Mouse (Mus musculus) embryonic facial prominence, embryonic 14.5 days (tissue): ENCODE results near the gene Syt14. TPM values are rescaled to one million over a fixed set of nuclear protein-coding genes. Genes with fewer than 3 reads are reported as not detected.

Experiments
- ATAC-seq: fragments of 200-750 bp; cut with Nextera tagmentation; 2 replicates; pipeline ENCODE4 v1.8.0; 2017; ENCODE audit warnings: low read depth, moderate number of reproducible peaks, moderate TSS enrichment
- DNase-seq: peaks from one replicate; pipeline ENCODE4 v3.0.0-alpha.2; 2015; ENCODE audit warnings: low spot score
- H3K27ac ChIP-seq: fragments of 300-500 bp; sonication (generic); replicated peaks from 2 replicates; pipeline ENCODE4 v1.5.1; 2014; ENCODE audit warnings: low read depth, mild to moderate bottlenecking, low read length, moderate library complexity
- H3K27me3 ChIP-seq: fragments of 300-500 bp; sonication (generic); replicated peaks from 2 replicates; pipeline ENCODE4 v1.6.1; 2014; ENCODE audit warnings: low read length; ENCODE audit not compliant: control insufficient read depth, insufficient read depth
- H3K36me3 ChIP-seq: fragments of 300-500 bp; sonication (generic); 2 replicates; pipeline ENCODE4 v1.6.1; 2014; ENCODE audit warnings: low read length, mixed read lengths; ENCODE audit not compliant: control insufficient read depth, insufficient read depth
- H3K4me1 ChIP-seq: fragments of 300-500 bp; sonication (generic); 2 replicates; pipeline ENCODE4 v1.6.1; 2014; ENCODE audit warnings: antibody characterized with exemption, low read length; ENCODE audit not compliant: control insufficient read depth, insufficient read depth
- H3K4me2 ChIP-seq: fragments of 300-500 bp; sonication (generic); 2 replicates; pipeline ENCODE4 v1.6.1; 2014; ENCODE audit warnings: low read depth, mild to moderate bottlenecking, low read length, moderate library complexity, mixed read lengths
- H3K4me3 ChIP-seq: fragments of 300-500 bp; sonication (generic); 2 replicates; pipeline ENCODE4 v1.5.1; 2014; ENCODE audit warnings: low read depth, mild to moderate bottlenecking, low read length
- H3K9ac ChIP-seq: fragments of 300-500 bp; sonication (generic); 2 replicates; pipeline ENCODE4 v1.6.1; 2014; ENCODE audit warnings: low read depth, mild to moderate bottlenecking, low read length, moderate library complexity, mixed read lengths
- H3K9me3 ChIP-seq: fragments of 300-500 bp; sonication (generic); 2 replicates; pipeline ENCODE4 v1.6.1; 2016; ENCODE audit warnings: low read length; ENCODE audit not compliant: control insufficient read depth
- WGBS: fragments of 180-500 bp; shearing (Covaris S2); extraction: QIAGEN DNeasy Blood & Tissue Kit; methylation state at CpG from one replicate; pipeline ENCODE4 v1.1.7; 2014; 5-methylcytosine and 5-hydroxymethylcytosine counted together
- polyA plus RNA-seq: library from polyadenylated mRNA; unstranded; fragments of >200 nt; fragmentation: Nextera tagmentation; extraction: Ambion mirVana; gene quantifications from 2 replicates; pipeline ENCODE4 v1.2.1, GENCODE M21; 2014

Syt14 gene
- polyA plus RNA-seq, 1 experiment from 2014 or later = 2.2 TPM

DNA sequence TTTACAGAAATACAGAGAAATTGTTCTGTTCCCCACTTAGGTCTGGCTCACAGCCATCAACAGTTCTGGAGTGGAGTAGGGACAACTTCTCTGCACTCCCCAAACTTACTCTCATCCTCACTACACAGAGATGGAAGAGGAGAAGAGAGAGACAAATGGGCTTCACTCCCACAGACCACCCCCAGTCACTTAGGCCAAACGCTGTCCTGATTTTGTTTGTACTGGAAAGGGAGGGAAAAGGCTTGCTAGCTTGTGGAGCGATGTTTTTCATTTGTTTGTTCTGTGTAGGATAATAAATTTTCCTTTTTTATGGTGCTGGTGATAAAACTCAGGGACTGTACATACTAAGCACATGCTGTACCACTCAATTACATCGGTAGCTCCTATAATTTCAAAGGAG lies 134.7 kb downstream of the Syt14 start:
- Histone ChIP-seq H3K9ac (no peak overlapping the region), H3K4me2 (no peak overlapping the region), H3K9me3 (no peaks in the 10 kb centered on the region), H3K4me3 (no peak overlapping the region), H3K27me3 (no peaks in the 10 kb centered on the region), H3K27ac (no peak overlapping the region), H3K4me1 (no peaks in the 10 kb centered on the region), H3K36me3 (no peaks in the 10 kb centered on the region)
- DNase-seq = no peak
- 77% methylated on average over 3 of the region's 3 CpGs for WGBS
- no peak for ATAC-seq

DNA sequence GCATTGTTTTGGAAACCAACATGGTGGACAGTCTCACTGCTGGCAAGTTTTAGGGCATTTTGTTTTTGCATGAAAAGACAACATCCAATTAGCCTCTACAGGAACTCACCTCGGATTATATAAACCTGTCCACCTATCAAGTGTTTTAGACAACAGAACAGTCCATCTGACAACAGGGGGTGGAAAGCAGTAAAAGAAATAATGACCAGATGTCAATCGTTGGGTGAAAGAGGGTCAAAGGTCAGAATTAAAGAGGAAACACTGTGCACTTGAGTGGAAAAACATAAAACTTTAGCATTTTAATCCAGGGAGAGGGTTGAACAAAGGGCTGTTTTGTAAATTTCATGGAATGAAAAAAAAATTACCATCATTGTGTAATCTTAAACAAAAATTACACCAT lies 136.8 kb downstream of the Syt14 start:
- no peak for DNase-seq
- Histone ChIP-seq H3K36me3 (no peaks in the 10 kb centered on the region), H3K27me3 (no peaks in the 10 kb centered on the region), H3K4me3 (no peak overlapping the region), H3K4me2 (no peak overlapping the region), H3K9ac (no peak overlapping the region), H3K4me1 (no peaks in the 10 kb centered on the region), H3K9me3 (no peaks in the 10 kb centered on the region), H3K27ac (no peak overlapping the region)
- 21% methylated on average over 2 of the region's 2 CpGs for WGBS
- ATAC-seq = no peak

DNA sequence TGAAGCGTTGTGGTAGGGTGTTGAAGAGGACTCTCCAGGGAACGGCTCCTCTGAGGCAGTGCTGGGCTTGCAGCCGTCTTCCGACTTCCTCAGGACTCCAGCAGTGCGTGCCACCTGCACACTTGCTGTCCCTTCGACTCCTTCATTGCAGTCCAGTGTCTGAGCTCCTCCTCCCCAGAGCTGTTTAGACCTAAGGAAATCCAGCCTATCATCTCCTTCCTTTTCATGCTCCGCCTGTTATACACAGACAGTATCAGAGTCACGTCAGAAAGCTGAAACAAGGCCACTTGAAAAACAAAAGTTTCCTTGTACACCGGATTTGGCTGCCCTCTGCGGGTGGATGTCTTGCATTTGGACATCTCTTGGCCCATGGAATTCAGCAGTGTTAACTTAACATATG lies 138.4 kb downstream of the Syt14 start:
- DNase-seq = peak; percentile 43
- ATAC-seq = no peak
- H3K36me3 ChIP-seq = no peaks in the 10 kb centered on the region
- 59% methylated on average over 10 of the region's 10 CpGs for WGBS
- H3K4me1 ChIP-seq = no peaks in the 10 kb centered on the region
- no peak overlapping the region for H3K4me2 ChIP-seq
- no peaks in the 10 kb centered on the region for H3K27me3 ChIP-seq
- H3K9ac ChIP-seq = no peak overlapping the region
- H3K9me3 ChIP-seq = no peaks in the 10 kb centered on the region
- H3K4me3 ChIP-seq = no peak overlapping the region
- H3K27ac ChIP-seq = no peak overlapping the region

DNA sequence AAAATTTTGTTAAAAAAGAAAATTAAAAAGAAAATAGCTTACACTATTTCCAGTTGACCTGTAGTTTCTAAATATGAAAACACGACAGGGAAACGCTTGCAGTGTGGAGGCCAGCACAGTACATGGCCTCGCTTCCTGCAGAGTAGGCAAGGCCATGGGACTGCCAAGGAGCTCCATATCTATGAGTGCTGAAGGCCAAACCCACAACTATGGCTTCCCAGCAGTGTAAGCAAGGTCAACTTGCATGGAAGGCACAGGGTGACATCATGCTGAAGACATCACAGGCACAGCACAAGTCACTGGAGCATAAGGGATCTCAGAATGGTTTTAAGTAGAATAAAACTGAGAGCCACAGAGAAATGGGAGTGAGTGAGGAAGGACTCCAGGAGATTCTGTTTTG lies 139.5 kb downstream of the Syt14 start:
- no peak for ATAC-seq
- H3K4me1 ChIP-seq = no peaks in the 10 kb centered on the region
- H3K9ac ChIP-seq = no peak overlapping the region
- no peak overlapping the region for H3K27ac ChIP-seq
- H3K9me3 ChIP-seq = no peaks in the 10 kb centered on the region
- no peak overlapping the region for H3K4me2 ChIP-seq
- no peaks in the 10 kb centered on the region for H3K36me3 ChIP-seq
- WGBS = 88% methylated on average over 3 of the region's 3 CpGs
- H3K27me3 ChIP-seq = no peaks in the 10 kb centered on the region
- no peak for DNase-seq
- H3K4me3 ChIP-seq = no peak overlapping the region

DNA sequence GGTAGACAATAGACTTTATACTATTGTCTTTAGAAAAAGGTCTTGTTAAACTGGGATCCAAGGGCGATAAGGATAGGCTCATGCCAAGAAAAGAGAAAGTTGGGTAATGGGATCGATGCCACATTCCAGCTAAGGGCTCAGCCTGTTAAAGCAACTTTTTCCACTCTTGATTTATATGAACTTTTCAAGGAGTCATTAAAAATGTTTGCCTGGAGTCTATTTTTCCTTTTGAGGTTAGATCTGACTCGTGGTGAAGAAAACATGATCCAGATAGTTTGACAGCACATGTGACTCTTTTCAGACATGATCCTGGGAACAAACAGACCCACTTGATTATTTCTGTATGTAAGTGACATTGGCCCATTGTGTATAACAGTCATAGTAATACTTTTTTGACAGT lies 144.9 kb downstream of the Syt14 start:
- WGBS = 74% methylated on average over 3 of the region's 3 CpGs
- ATAC-seq = no peak

DNA sequence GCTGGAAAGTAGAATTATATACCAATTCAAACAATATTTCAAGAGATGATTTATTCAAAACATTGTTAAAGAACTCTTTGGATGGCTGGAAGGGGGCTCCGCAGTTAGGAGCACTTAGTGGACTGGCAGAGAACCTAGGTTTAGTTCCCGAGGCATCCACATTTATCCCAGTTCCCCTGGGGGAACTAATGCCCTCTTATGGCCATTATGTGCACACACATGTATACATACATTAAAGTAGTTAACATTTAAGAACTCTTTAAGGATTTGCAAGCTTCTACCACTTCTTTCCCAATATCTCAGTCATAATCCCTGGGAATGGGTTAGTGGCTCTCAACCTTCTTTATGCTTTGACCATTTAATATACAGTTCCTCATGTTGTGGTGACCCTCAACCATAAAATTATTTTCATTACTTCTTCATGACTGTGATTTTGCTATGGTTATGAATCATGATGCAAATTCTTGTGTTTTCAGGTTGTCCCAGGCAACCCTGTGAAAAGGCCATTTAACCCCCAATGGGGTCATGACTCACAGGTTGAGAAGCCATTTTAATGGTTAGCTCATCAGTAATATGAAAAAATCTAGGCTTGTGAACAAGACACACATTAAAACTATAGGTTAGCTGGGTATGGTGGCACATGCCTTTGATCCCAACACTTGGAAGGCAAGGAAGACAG lies 152.8 kb downstream of the Syt14 start:
- H3K27me3 ChIP-seq = no peaks in the 10 kb centered on the region
- H3K27ac ChIP-seq = no peak overlapping the region
- DNase-seq (no peak), ATAC-seq (no peak)
- no peaks in the 10 kb centered on the region for H3K9me3 ChIP-seq
- H3K4me1 ChIP-seq = no peaks in the 10 kb centered on the region
- no peak overlapping the region for H3K9ac ChIP-seq
- WGBS = 64% methylated on average over 2 of the region's 2 CpGs
- no peaks in the 10 kb centered on the region for H3K36me3 ChIP-seq
- no peak overlapping the region for H3K4me2 ChIP-seq
- no peak overlapping the region for H3K4me3 ChIP-seq

More for the DNA sequence above, 144.9 kb downstream of the Syt14 start:
- H3K9me3 ChIP-seq = no peaks in the 10 kb centered on the region
- no peak overlapping the region for H3K27ac ChIP-seq
- no peaks in the 10 kb centered on the region for H3K27me3 ChIP-seq
- no peak overlapping the region for H3K4me2 ChIP-seq
- H3K4me1 ChIP-seq = no peaks in the 10 kb centered on the region
- no peak for DNase-seq
- no peak overlapping the region for H3K9ac ChIP-seq
- no peak overlapping the region for H3K4me3 ChIP-seq
- H3K36me3 ChIP-seq = no peaks in the 10 kb centered on the region

DNA sequence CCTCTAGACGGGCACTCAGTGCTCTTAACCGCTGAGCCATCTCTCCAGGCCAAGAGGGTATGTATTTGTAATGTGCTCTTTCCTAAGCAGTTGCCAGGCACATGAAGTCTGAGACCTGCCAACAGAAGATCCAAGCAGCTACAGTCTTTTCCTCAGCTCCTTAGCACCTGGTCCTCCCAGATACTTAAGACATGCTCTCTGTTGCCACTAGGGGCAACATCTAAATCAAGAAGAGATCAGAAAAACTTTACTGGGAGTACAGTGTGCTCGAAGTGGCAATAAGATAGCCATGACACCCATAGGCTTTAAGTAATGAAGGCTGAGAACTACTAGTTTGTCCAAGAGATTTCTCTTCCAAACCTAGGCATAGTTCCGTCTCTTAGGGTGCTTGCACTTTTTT lies 155.4 kb downstream of the Syt14 start:
- no peak for DNase-seq
- no peaks in the 10 kb centered on the region for H3K27me3 ChIP-seq
- no peaks in the 10 kb centered on the region for H3K9me3 ChIP-seq
- no peak overlapping the region for H3K9ac ChIP-seq
- H3K4me1 ChIP-seq = no peaks in the 10 kb centered on the region
- WGBS = 82% methylated on average over 4 of the region's 4 CpGs
- no peak overlapping the region for H3K4me2 ChIP-seq
- no peak overlapping the region for H3K4me3 ChIP-seq
- ATAC-seq = no peak
- H3K27ac ChIP-seq = no peak overlapping the region
- H3K36me3 ChIP-seq = no peaks in the 10 kb centered on the region

DNA sequence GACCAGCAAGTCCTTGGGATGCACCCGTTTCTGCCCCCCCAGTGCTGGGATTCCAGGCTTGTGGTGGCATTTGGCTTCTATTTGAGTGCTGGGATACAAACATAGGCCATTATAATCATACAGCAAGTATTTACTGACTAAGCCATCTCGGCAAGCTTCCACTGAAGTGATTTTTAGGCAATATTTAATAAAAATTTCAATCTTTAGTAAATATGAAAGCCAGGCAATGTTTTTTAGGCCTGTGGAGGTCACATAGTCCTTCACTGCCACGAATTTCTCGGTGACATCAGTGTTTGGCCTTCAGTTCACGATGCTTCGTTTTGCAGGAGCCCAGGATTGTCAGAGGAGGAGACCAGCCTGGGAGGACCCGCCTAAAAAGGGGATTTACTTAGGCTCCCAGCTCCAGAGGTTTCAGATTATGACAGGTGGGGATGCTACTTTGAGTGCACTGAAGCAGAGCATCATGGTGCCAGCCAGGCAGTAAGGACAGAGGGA lies 156.4 kb downstream of the Syt14 start:
- no peak overlapping the region for H3K27ac ChIP-seq
- no peak overlapping the region for H3K9ac ChIP-seq
- H3K4me3 ChIP-seq = no peak overlapping the region
- H3K27me3 ChIP-seq = no peaks in the 10 kb centered on the region
- no peak for ATAC-seq
- H3K9me3 ChIP-seq = no peaks in the 10 kb centered on the region
- no peaks in the 10 kb centered on the region for H3K36me3 ChIP-seq
- no peak overlapping the region for H3K4me2 ChIP-seq
- DNase-seq = no peak
- H3K4me1 ChIP-seq = no peaks in the 10 kb centered on the region
- WGBS = 87% methylated on average over 7 of the region's 7 CpGs

DNA sequence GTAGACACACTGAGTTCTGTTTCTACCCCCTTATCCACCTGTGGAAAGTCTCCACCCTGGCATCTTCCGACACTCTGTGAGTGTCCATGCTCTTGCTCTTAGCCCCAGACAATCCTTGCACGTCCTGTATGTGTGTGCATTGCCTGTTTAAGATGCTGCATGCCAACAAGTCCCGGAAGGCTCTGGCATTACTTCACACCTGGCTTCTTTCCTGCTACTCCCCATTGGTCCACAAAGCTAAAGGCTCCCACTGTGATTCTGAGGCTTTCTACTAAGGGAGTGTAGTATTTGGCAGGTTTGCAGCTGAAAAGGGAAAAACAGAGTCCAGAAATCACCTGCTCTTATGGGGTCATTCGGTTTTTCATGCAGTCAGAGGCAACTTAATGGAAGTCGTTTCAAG lies 162.7 kb downstream of the Syt14 start:
- Histone ChIP-seq H3K27me3 (no peaks in the 10 kb centered on the region), H3K4me1 (no peaks in the 10 kb centered on the region)
- WGBS = 66% methylated on average over 5 of the region's 5 CpGs

More for the DNA sequence above, 162.7 kb downstream of the Syt14 start:
- Histone ChIP-seq H3K9ac (no peak overlapping the region), H3K4me2 (no peak overlapping the region), H3K9me3 (no peaks in the 10 kb centered on the region), H3K36me3 (no peaks in the 10 kb centered on the region), H3K27ac (no peak overlapping the region), H3K4me3 (no peak overlapping the region)
- ATAC-seq (no peak), DNase-seq (no peak)
